Mouse (Mus musculus) urinary bladder, postnatal 36 days (tissue): ENCODE data around the gene Susd1.

Experiments used
- DNase-seq, 2 experiments: peaks; one replicate each; pipeline ENCODE4 v3.0.0; 2022; ENCODE audit warnings: low spot score in 2 of 2, mixed read lengths in 1 of 2

Susd1 gene

DNA sequence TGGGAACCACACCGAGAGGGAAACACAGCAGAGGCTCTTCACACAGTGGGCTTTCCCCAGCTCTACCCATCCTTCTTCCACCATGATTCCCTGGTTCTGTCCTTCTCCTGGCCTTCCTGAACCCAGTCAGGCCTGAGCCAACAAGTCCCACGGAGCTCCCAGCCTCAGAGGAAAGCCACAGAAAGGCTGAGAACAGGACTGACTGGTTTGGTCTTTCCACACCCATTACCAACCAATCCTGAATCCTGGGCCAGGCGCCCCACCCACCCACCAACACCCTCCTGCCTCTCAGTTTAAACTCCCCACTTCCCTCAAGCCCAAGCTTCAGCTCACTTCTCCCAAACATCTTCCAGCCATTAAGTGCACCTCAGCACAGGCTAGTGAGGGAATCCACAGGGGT, 4.4 kb downstream of the Susd1 start:
- DNase-seq = peak; percentile 47 to 64

DNA sequence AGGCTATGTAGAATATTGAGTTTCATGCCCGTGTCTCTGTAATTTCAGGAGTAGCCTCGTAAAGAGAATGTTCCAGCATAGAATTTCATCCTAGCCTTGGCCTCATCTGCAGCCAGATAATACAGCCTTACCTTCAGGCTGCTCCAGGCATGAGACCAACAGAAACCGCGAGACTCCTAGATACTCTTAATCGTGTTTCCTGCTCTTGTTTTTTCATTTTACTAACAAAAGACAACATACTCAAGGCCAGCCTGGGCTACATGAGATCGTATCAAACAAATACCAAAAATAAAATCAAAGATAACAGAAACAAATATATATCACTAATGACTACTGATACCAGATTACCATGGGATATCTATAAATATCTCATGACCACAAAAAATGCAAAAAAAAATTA, 9.3 kb downstream of the Susd1 start:
- no peak for DNase-seq

DNA sequence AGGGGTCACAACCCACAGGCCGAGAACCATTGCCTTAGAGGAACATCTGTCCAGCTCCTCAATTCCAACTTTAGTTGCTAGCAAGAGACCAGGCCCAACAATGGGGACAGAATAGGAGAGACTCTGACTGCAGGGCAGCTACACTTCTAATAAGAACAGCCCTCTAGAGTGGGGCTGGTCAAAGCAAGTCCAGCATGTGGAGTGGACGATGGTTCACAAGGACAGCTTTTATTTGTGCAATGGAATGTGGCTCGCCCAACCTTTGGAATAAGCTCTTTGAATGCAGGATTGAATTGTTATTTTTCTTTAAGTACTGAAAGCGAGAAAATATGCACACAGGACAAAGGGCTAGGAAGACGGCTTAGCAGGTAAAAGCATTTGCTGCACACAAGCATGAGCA, 12.0 kb downstream of the Susd1 start:
- no peak for DNase-seq

DNA sequence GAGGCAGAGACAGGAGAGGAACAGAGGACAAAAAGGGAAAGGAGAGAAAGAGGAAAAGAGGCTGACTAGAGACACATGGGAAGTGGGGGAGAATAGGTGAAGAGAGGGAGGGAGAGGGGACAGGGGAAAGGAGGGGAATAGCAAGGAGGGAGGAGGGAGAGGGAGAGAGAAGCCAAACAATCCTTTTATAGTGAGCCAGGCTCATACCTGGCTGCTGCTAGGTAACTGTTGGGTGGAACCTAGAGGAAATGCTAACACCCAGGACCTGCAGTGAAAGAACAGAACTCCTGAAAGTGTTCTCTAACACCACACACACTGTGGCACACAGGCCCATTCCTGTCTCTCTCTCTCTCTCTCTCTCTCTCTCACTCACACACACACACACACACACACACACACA, 15.6 kb downstream of the Susd1 start:
- DNase-seq = no peak

DNA sequence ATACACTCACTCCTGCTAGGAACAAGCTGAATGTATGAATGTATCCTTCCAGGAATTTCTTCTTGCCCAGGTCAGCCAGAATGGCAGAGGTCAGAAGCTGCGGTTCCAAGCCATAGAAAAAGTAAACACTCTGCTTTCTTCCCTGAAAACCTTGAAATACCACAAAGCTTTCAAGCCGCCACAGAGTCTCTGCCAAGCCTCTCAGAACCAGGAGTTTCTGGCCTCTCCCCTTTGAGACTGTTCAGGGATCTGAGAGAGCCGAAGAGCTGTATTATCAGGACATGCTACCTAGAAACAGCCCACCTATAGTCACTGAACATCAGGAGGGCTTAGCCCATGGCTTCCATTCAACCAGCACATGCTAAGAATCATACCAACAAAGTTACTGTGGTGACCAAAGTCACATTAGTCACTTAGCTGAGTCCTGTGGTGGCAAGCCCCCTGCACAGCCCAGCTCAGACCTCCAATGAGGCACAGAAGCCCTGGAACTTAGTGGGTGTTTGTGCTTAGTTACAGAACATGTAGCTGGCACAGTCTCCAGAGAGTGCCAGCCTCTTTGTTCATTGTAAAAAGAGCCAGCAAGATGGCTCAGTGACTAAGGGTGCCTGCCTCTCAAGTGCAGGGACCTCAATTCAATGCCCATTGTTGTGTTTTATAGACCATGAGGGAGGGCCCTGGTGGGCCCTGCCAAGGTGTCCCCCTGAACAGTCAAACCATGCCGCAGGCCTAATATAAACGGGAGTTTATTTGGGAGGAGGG, 16.2 kb downstream of the Susd1 start:
- no peak for DNase-seq

DNA sequence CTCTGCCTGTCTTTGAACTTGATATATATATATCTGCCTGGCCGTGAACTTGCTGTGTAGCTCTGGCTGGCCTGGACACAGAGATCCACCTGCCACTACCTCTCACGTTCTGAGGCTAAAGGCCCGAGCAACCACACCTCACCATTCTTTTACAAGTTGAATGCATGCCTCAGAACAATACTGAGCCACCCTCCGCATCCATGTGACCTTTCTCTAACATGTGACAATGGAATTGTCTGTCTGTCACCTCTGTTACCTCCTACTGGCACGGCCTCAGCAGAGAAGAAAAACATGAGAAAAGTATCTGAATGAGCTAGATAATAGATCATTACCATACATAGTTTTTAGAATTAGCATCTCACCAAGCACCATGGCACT, 17.1 kb downstream of the Susd1 start:
- DNase-seq = no peak

DNA sequence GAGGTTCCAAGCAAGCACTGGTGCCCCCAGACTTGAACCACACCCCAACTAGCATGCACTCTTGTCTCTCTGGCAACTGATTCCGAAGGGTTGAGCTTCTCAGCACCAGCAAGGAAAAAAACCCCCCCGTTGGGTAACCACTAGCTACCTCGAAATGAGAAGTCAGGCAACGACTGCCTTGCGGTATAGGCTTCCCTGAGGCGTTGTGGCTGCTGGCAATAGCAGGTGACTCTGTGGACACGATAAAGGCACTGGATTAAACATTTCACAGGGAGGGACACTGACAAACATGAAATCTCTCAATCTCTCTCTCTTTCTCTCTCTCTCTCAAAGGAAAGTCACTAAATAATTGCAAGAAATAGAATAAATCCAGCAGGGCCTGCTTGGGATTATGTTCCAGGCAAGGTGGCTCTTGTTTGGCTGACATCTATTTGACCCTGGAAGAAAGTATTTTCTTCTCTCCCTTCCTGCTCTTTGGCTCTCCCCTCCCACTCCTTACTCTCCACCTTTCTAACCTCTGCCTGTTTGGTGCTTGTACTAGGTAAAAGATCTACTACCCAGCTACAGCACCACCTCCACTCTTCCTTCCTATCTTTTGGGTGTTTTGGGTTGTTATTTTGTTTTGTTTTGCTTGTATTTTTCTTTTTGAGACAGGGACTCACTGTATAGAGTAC, 17.6 kb downstream of the Susd1 start:
- no peak for DNase-seq

DNA sequence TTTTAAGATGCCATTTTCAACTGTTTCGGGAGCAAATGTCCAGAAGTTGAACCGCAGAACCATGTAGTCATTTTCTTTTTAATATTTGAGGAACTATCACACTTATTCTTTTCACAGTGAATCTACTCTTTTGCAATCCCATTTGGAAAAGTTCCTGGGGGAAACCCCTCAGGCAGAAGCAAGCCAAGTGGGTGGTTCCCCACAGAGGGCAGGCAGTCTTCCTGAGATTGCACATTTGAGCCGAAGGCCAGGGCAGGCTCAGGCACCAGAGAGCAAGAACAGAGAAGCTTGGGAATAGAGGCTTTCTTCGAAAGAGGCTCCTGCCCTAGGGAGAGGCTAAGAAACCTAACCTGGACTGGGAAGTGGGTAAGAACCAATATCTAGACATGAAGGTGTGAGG, 19.2 kb downstream of the Susd1 start:
- peak in 1 of 2 experiments; percentile 36 for DNase-seq

DNA sequence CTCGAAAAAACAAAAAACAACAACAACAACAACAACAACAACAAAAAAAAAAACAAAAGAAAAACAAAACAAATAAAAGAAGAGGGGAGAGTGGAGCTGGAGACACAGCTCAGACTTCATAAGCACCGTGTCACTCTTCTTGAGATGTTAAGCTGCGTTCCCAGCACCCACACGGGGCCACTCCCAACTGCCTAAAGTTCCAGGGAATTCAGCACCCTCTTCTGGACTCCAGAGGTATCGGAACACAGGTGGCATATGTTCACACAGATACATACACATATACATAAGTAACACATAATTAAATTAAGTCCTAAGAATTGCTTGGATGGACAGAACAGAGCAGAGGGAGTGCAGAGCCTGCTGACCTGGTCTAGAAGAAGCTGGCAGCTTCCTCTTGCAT, 25.0 kb downstream of the Susd1 start:
- DNase-seq = no peak

DNA sequence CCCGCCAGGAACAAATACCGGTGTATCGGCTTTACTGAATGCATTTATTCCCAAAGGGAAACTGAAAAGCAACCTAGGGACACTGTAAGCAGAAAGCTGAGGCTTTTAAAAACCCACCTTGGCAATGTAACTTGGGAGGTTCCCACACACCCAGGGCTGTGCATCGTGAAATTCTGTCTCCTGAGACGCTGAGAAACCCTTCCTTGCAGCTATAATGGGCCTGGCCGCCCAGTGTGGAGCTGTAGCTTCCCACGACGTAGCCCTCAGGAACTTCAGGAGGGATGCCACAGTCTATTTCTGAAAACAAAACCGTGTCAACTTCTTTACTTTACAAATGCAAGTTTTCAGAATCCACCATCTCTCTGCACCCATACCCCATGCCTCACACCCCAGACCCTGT, 27.3 kb downstream of the Susd1 start:
- no peak for DNase-seq

DNA sequence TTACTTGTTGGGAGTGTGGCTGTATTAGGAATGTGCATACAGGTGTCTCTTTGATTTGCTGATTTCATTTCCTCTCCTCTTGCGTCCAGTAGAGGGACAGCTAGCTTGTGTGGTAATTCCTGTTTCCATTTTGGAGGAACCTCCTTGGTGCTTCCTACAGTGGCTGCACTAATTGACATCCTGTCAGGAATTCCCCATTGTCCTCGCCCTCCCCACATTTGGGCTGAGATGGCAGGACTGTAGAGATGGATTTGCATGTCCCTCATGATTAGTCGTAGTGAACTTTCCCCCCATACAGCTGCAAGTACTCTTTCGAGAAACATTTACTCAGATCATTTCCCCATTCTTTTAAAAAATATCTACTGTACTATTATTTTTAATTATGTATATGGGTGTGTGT, 30.7 kb downstream of the Susd1 start:
- DNase-seq = no peak

DNA sequence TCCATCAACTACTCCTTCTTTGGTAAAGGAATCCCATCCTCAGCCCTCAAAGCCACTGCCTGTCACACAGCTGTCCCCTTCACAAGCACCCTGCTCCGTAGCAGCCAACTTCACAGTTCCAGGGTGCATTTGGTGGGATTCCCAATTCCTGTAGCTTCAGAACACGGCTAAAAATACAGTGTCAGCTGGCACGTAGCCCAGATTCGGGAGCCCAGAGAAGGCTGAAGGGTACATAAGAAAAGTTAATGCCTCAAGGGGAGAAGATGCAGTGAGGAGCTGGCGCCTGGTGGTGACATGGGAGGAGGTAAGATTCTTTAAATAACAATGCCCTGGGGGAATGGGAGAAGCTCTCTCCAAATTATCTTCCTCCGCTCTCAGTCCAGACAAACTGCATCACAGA, 34.1 kb downstream of the Susd1 start:
- no peak for DNase-seq

DNA sequence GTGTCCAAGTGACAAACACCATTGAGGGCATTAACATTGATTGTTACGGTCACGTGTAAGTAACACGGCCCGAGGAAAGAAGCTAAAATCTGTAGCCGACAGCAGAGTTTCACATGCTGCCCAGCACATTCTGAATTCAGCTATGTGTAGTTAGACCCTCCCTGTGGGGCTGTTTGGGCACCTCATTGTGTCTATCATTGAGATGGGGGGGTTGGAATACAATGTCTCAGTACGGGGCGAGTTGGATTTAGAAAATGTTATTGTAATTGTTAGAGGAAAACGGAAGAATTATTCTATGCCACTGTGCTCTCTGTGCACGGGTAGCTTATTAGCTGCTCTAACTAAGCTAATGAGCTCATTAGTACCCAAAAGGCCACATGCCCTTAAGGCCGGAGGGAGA, 37.5 kb downstream of the Susd1 start:
- no peak for DNase-seq

DNA sequence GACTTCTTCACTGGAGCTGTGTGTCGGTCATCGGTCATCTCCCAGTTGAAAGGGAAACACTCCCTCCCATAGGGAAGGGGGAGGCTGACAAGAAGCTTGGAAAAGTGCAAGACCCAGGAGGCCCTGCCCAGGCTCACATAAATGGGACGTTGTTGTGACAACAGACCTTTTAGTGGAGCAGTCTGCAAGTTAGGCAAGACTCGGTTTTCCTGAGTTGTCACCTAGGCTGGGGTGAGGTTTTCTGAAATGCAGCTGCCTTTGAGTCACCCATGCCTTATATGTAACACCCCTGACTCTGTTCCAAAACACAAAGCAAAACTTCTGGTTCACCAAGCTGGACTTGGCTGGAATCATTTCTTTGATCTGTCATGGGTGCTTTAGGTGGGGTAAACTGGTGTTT, 39.1 kb downstream of the Susd1 start:
- peak in 1 of 2 experiments; percentile 37 for DNase-seq

DNA sequence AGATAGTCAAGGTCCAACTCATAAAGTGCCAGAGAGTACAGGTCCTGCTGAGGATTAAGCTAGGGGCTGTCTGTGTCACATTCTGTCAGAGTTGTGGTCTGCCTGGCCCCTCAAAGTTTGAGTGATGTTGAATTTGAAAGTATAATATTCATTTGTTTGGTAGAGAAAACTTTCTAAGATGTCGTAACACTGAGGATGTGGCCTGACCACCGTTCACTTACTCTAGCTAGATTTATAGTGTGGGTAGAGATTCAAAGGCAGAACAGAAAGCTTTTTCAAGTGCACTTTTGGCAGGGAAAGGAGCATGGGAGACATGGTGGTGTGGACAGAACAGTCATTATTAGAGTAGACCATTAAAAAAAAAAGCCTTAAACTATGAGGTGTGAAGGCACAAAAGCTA, 42.9 kb downstream of the Susd1 start:
- DNase-seq = no peak

DNA sequence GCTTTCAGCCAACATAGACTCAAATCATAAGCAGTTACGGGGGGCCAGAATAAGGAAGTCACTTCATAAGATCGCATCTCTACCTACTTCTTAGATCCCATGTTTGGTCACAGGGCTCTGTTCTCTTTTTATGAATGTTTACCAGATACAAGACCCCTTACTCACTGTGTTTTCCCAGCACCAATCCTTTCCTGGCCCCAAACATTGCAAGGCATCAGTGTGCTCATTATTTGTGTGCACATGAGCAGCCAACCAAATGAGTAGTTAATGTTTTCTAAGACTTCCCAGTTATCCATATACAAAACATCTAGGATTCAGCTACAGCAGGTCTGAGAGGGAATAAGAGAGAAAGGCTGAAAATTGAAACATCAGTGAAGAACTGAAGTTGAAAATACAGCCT, 44.3 kb downstream of the Susd1 start:
- DNase-seq = no peak

DNA sequence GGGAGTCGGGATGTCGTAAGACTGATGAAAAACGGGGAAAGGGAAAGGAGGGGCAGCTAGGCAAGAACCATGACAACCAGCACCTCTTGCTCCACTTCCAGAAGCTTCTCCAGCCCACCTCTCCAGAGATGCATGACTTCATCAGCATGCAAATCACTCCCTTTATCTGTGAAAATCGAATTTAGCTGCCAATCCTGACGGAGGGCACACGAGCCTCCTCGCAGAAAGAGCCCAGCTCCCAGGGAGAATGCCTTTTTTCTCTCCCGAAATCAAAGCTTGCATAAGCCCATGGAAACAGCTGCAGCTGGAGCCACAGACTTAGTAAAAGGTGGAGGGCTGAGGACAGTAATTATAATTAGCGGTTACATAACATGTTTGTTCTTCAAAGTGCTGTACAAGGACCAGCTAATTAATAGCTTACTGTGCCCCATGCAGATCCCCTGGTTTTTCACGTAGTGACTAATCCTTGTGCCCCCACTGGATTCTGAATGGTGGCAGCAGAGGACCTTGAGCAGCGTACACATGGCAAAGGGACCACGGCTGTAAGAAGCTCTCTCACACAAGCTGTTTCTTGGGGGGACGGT, 49.9 kb downstream of the Susd1 start:
- DNase-seq = no peak

DNA sequence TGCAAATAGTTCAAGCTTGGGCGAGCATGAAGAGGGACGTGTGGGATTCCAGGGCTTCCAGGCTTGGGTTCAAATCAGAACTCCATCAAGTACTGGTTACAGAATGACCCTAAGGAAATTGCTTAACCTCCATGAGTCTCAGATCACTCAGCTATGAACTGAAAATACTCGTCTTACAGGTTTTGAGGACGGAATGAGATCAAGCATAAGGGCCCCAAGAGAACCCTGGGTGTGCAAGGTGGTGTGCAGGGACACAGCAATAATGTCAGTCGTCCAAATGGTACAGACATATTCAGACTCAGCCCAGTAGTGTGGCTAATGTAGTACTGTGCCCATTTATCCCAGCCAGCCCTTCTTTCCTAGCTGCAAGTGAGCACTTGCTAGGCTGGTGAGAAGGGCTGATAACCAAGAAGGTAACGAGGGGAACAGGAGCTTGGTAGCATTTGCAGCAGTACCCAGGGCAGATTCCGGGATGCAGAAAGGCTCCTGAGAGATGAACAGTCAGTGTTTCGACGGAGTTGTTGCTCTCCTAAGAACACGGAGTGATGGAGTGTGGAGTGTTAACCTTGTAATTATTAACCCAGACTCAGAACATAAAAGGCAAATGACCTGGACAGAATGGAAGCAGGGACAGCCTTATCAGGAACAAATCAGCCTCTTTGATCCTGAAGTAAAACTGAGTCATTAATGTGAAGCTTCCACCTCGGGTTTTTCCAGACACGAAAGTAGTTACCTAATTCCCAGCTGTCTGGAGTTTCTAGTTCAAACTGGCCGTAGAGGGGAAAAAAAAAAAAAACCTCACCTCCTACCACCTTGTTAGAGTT, 50.8 kb downstream of the Susd1 start:
- DNase-seq = no peak

DNA sequence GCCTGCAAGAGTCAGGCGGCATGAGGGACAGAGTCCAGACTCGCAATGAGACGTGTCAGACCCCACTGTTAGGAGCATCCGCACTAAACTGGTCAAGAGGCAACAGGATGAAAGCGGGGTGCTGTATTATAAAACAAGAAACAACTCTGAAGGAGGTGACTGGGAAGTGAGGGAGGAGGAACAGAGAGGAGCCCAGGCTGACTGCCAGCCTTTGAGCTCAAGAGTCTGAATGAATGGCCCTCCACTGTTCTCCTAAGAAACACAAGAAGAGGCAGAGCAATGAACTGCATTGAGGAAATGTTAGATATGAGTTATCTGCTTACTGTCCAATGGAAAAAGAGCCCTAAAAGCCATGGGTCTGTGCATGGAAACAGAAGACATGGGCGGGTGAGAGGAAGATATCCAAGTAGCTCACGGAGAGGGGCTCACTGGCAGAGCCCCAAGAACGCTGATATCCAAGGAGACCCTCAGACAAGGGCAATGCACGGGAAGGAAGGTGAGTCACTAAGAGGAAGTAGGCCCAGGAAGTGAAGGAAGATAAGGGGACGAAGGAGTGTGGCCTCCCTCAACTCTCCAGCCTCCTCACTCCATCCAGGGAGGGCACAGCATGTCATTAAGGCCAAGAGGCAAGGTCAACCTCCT, 53.1 kb downstream of the Susd1 start:
- DNase-seq = no peak

DNA sequence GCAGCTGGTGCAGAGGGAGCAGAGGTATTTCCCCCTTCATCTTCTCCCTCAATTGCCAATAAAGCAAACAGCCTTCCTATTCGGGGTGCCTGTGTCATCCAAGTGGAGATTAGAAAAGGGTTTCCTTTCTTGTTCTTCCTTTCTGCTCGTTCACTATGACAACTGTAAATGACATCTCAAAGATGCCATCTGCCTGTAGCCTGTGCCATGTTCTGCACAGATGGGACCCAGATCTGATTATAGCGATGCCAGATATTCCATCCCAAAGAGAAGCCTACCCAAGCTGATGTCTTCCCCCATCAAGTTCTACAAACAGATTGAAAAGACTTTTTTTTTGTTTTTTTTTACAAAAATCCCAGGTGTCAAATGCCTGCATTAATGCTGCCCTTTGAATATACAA, 54.6 kb downstream of the Susd1 start:
- no peak for DNase-seq

DNA sequence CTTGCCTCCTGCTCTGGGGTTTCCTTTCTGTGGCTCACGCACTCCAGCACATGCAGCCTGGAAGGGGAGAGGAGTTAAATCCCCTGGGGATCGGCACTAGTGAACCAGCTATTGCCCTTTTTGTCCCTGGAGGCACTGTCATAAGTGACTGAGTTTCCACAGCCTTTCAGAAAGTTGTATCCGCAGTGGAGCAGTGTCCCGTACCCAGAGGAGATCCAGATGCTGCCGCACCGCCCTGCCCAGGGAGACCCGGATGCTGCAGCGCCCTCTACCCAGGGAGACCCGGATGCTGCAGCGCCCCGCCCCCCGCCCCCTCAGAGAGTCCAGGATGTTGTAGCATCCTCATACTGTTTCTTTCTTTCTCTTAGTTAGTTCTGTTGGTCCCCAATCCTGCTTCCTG, 56.3 kb downstream of the Susd1 start:
- no peak for DNase-seq
